Mouse (Mus musculus) limb, embryonic 14.5 days (tissue): ENCODE measurements around the gene Abcb6. TPM values are rescaled to one million over a fixed set of nuclear protein-coding genes. Genes with fewer than 3 reads are reported as not detected.
A peak's percentile ranks its signal among the peaks of the same experiment; 100 is the strongest.

Experiments
- ATAC-seq: fragments of 200-750 bp; cut with Nextera tagmentation; 2 replicates; pipeline ENCODE4 v1.8.0; 2017; ENCODE audit warnings: low read depth, moderate number of reproducible peaks, moderate TSS enrichment; ENCODE audit not compliant: low FRiP score
- DNase-seq: peaks from one replicate; pipeline ENCODE4 v3.0.0-alpha.2; 2015; ENCODE audit warnings: low spot score
- H3K27ac ChIP-seq: fragments of 300-500 bp; sonication (generic); replicated peaks from 2 replicates; pipeline ENCODE4 v1.5.1; 2014; ENCODE audit warnings: low read depth, mild to moderate bottlenecking, low read length, moderate library complexity, mixed read lengths
- H3K27me3 ChIP-seq: fragments of 300-500 bp; sonication (generic); 2 replicates; pipeline ENCODE4 v1.6.1; 2014; ENCODE audit warnings: low read length, mixed read lengths; ENCODE audit not compliant: control insufficient read depth, insufficient read depth
- H3K36me3 ChIP-seq: fragments of 300-500 bp; sonication (generic); 2 replicates; pipeline ENCODE4 v1.6.1; 2014; ENCODE audit warnings: mild to moderate bottlenecking, low read length, moderate library complexity, mixed read lengths; ENCODE audit not compliant: control insufficient read depth, insufficient read depth
- H3K4me1 ChIP-seq: fragments of 300-500 bp; sonication (generic); 2 replicates; pipeline ENCODE4 v1.6.1; 2014; ENCODE audit warnings: antibody characterized with exemption, low read length, mixed read lengths; ENCODE audit not compliant: control insufficient read depth, insufficient read depth
- H3K4me2 ChIP-seq: fragments of 300-500 bp; sonication (generic); replicated peaks from 2 replicates; pipeline ENCODE4 v1.6.1; 2014; ENCODE audit warnings: low read depth, mild to moderate bottlenecking, low read length, moderate library complexity; ENCODE audit not compliant: severe bottlenecking
- H3K4me3 ChIP-seq: fragments of 300-500 bp; sonication (generic); replicated peaks from 2 replicates; pipeline ENCODE4 v1.5.1; 2014; ENCODE audit warnings: low read length
- H3K9ac ChIP-seq: fragments of 300-500 bp; sonication (generic); 2 replicates; pipeline ENCODE4 v1.6.1; 2014; ENCODE audit warnings: mild to moderate bottlenecking, low read depth, low read length, moderate library complexity; ENCODE audit not compliant: severe bottlenecking
- H3K9me3 ChIP-seq: fragments of 300-500 bp; sonication (generic); 2 replicates; pipeline ENCODE4 v1.6.1; 2016; ENCODE audit warnings: low read length; ENCODE audit not compliant: control insufficient read depth
- POLR2A ChIP-seq: fragments of 200-500 bp; IDR thresholded peaks from 2 replicates; pipeline ENCODE4 v1.8.0; 2012; ENCODE audit warnings: inconsistent platforms, mild to moderate bottlenecking, moderate library complexity, borderline replicate concordance; ENCODE audit not compliant: insufficient read depth, insufficient read length; ENCODE audit errors: extremely low read depth
- WGBS: fragments of 180-500 bp; shearing (Covaris S2); extraction: QIAGEN DNeasy Blood & Tissue Kit; methylation state at CpG from one replicate; pipeline ENCODE4 v1.1.7; 2014; 5-methylcytosine and 5-hydroxymethylcytosine counted together
- polyA plus RNA-seq, 2 experiments: library from polyadenylated mRNA; depleted of rRNA in 1 of 2; stranded (reverse) in 1 of 2; unstranded in 1 of 2; fragments of >200 nt; fragmentation: Nextera tagmentation in 1 of 2; extraction: Ambion mirVana in 1 of 2; gene quantifications; 2 replicates each; pipeline versions ENCODE4 v1.2.1 to v1.2.3; 2012 to 2014

The Abcb6 gene
- polyA plus RNA-seq, 2 experiments = 27.3 to 29.7 TPM

DNA sequence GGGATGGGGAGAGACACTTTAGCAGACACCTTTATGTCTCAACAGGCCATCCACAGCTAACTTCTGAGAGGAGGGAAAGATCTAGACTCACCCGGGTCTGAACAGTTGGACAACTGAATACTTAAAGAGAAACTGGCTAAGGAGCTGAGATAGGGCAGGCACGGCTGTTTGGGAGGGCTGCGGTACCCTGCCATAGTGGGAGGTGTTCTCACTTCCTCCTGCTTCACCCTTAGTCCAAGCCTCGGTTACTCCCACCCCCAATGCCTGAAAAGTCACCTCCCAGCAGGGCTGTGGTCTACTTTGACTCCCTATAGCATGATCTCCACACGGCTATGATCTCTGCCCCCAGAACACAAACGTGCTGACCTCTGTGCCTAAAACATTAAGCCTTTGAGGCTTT is 43.3 kb upstream of the Abcb6 start:
- no peak overlapping the region for H3K27ac ChIP-seq
- H3K4me1 ChIP-seq = peaks cover 8% of the 10 kb centered on the region; the same call in 1 of the 2 replicates
- TF ChIP-seq POLR2A = no peak
- no peak overlapping the region for H3K9ac ChIP-seq
- peaks cover 21% of the 10 kb centered on the region for H3K27me3 ChIP-seq
- DNase-seq = no peak
- no peak overlapping the region for H3K4me3 ChIP-seq
- H3K36me3 ChIP-seq = no peaks in the 10 kb centered on the region
- WGBS = 63% methylated on average over 6 of the region's 6 CpGs
- ATAC-seq = no peak
- H3K4me2 ChIP-seq = no peak overlapping the region
- no peaks in the 10 kb centered on the region for H3K9me3 ChIP-seq

DNA sequence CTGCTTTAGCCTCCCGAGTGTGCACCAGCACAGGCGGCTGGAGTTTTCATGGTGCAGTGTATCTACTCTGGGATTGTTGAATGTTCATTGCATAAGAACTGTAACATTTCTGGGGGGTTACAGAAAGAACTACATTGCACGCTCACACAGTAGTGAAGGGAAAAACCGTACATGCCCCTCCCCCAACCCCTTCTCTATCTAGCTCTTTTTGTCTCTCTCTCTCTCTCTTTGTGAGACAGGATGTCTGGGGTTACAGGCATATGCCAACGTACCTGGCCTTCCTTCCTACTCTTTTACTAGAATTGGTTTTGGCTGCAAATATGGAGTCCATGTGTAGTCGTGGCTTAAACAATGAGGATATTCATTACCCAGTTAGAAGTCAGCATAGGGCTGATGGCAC is 42.7 kb upstream of the Abcb6 start:
- WGBS = 75% methylated on average over 6 of the region's 6 CpGs
- DNase-seq (no peak), ATAC-seq (no peak)
- Histone ChIP-seq H3K9ac (no peak overlapping the region), H3K27ac (no peak overlapping the region), H3K9me3 (no peaks in the 10 kb centered on the region), H3K4me2 (no peak overlapping the region), H3K36me3 (no peaks in the 10 kb centered on the region), H3K4me1 (peaks cover 13% of the 10 kb centered on the region), H3K27me3 (peaks cover 27% of the 10 kb centered on the region), H3K4me3 (no peak overlapping the region)
- TF ChIP-seq POLR2A = no peak

DNA sequence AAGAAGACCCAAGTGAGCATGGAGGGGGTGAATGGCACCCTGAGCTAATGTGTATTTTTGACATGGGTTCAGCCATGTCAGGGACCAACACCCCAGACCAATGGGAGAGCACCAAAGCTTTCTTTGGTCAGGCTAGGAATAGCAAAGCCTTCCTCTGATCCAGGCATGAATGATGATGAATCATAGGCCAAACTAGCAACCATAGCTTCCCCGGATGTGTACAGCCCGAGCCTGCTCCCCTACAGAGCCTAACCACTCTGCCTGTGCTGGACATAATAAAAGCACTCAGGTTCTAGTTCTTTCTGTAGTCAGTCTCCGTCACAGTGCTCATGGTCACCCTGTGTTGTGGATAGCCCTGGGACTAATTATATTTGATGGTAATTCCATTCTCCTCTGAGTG is 41.3 kb upstream of the Abcb6 start:
- 58% methylated on average over 3 of the region's 3 CpGs for WGBS
- no peaks in the 10 kb centered on the region for H3K36me3 ChIP-seq

DNA sequence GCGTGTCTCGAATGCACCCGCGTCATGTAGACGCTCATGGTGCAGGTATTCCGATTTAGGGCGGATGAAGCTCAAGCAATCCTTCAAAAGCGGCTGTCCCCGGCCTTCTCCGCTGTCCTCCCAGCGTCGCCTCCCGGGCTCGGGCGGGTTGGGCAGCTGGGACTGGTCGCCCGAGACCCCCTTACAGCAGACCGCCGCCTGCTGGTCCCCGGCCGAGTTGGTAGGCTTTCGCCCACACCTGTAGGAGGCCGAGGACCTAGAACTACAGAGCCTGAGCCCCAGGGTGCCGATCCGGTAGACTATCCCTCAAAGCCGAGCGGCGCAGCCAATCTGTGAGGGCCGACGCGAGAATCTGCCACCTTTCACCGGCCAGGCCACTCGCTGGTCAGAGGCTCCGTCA is 39.3 kb upstream of the Abcb6 start, which contains the start of gene Tuba4a:
Tuba4a (minus strand) TSS at position 335 of the 400 bp plus-strand sequence.
- ATAC-seq (peak; percentile 39; the same call in 1 of the 2 replicates), DNase-seq (no peak)
- peak within 1 kb of the TSS; percentile 99 for H3K4me2 ChIP-seq
- under 1% methylated on average over 26 of the region's 34 CpGs for WGBS
- H3K4me1 ChIP-seq = peaks cover 13% of the 10 kb centered on the region
- peaks cover 32% of the 10 kb centered on the region for H3K27me3 ChIP-seq
- H3K9ac ChIP-seq = peak within 1 kb of the TSS; percentile 47
- TF ChIP-seq POLR2A = no peak
- no peak within 1 kb of the TSS for H3K27ac ChIP-seq
- peaks cover 14% of the 10 kb centered on the region for H3K36me3 ChIP-seq
- H3K4me3 ChIP-seq = peak within 1 kb of the TSS; percentile 53
- H3K9me3 ChIP-seq = no peaks in the 10 kb centered on the region

More for the DNA sequence above, 41.3 kb upstream of the Abcb6 start:
- no peak for TF ChIP-seq POLR2A
- H3K9me3 ChIP-seq = no peaks in the 10 kb centered on the region
- H3K27me3 ChIP-seq = peaks cover 32% of the 10 kb centered on the region
- no peak overlapping the region for H3K4me3 ChIP-seq
- no peak overlapping the region for H3K27ac ChIP-seq
- no peak overlapping the region for H3K9ac ChIP-seq
- DNase-seq = no peak
- H3K4me1 ChIP-seq = peaks cover 13% of the 10 kb centered on the region
- no peak overlapping the region for H3K4me2 ChIP-seq
- ATAC-seq = no peak

DNA sequence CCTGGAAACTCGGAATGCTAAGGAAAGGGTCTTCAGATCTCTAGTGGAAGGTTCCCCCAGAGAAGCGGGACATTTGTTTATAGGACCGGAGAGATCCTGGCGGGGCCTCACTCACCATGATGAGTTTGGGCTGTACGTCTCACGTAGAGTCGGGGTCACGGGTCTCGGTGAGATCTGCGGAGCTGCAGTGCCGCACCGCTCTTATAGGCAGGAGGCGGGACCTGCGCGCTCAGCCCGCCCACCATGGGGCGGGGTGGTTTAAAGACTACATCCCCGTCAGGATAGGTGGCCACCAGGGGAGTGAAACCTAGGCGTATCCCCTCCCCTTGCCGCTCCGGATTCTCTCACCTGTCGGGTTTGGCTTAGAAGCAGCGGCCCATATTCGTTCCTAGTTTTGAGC is 38.9 kb upstream of the Abcb6 start:
- Histone ChIP-seq H3K4me3 (peak overlapping the region; percentile 53), H3K4me2 (peak overlapping the region; percentile 99), H3K9me3 (no peaks in the 10 kb centered on the region), H3K9ac (peak overlapping the region; percentile 47; the same call in 1 of the 2 replicates), H3K36me3 (peaks cover 19% of the 10 kb centered on the region), H3K27me3 (peaks cover 32% of the 10 kb centered on the region), H3K4me1 (peaks cover 13% of the 10 kb centered on the region), H3K27ac (no peak overlapping the region)
- 0% methylated on average over 24 of the region's 24 CpGs for WGBS
- peak; percentile 41; the same call in 1 of the 2 replicates for TF ChIP-seq POLR2A
- peak; percentile 88 for ATAC-seq
- DNase-seq = peak; percentile 72
